Mouse (Mus musculus) cerebellum, adult 18-20 months (tissue): ENCODE measurements around the gene Pla2g16.

ENCODE experiments used
- DNase-seq, 2 experiments: peaks; one replicate each; pipeline ENCODE4 v3.0.0; 2021

The Pla2g16 gene

DNA sequence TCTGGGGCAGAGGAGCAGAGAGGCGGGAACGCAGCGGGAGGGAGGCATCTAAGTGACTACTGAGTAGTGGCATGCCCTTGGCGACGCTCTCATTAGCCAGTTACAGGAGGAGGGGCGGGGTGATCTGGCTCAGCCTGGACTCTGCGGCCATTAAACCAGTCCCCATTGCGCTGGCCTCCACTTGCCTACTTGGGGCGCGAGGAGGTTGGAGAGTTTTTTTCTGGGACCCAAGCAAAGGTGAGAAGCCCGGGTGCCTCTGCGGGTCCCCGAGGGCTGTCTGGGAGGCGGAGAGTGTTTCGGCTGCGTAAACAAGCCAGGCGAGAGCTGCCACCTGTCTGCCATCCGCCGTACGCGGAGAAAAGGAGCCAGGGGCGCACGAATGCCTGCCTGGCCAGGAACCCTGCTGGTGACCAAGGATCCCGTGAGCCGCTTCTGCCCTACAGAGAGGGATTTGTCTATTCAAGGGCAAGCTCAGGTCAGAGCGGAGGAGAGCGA, at the start of gene Pla2g16:
Pla2g16 (plus strand) TSS at position 132 of the 495 bp plus-strand sequence.
- peak; percentile 15 to 38 for DNase-seq

DNA sequence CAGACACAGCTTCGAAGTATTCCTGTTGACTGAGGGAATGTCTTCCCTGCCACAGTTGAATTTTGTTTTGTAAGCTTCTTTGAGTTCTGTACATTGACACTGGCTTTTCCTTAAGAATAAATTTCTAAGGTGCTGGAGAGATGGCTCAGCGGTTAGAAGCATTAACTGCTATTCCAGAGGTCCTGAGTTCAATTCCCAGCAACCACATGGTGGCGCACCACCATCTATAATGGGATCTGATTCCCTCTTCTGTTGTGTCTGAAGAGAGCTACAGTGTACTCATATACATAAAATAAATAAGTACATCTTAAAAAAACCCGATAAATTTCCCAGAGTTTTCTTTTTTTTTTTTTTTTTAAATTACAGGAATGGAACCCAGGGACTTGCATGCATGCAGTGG, 49.2 kb upstream of the Pla2g16 start:
- DNase-seq = no peak

DNA sequence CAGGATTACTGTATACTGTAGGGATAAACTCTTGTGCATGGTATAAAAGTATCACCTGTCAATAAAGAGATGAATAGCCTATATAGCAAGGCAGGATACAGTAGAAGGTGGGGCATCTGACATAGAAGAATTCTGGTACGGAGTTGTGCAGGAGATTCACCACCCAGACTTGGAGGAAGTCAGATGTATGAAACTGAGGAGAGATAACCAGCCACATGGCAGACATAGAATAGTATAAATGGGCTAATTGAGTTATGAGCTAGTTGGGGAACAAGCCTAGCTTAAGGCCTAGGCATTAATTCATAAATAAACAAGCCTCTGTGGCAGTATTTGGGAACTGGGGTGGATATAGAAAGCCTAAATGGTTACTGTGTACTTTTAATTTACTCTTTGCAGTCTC, 40.8 kb upstream of the Pla2g16 start:
- DNase-seq = no peak

DNA sequence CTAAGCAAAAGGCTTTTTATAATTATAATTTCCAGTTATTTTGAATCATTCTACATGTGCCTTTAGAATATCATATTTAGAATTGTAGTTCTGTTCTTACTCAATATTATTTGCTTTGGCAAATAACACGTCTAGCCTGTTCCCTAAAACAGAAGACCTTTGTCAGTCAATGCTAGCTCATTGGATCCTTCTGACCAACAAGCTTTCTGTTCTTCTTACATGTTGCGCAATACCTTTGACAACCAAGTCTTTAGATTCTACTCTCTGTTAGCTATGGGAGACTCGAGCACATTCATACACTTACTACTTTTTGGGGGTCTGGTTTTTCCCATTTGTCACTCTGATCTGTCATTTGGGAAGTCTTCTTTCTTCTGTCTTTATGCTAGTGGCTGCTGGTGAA, 35.6 kb upstream of the Pla2g16 start:
- DNase-seq = no peak

DNA sequence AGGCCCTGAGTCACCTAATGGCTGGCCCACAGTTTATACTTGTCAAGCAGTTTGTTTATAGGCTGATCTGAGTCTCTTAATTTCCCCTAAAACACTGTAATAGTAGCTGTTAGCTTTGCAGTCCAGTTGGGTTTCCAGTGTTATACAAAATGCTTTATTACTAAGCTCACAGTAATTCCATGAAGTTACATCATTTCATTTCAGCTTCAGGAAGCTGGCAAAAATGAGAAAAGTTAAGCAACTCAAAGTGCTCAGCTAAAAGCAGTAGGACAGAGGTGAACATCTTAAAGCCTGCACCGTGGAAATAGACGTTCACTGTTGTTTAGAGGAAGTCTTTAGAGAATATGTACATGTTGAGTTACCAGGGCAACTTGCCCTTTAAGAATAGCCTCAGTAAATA, 34.4 kb upstream of the Pla2g16 start:
- no peak for DNase-seq

DNA sequence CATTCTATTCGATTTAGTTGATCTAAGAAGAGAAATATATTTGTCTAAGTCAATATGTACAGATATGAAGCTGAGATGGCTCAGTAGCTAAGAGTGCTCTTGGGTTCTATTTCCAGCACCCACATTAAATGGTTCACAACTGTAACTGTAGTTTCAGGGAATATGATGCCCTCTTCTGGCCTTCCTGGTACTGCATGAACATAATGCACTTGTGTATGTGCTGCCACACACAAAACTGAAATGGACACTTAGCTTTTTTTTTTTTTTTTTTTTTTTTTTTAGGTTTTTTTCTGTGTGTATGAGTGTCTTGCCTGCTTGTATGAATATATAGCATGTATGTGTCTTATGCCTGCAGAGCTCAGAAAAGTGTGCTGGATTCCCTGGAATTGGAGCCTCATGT, 34.0 kb upstream of the Pla2g16 start:
- DNase-seq = no peak

DNA sequence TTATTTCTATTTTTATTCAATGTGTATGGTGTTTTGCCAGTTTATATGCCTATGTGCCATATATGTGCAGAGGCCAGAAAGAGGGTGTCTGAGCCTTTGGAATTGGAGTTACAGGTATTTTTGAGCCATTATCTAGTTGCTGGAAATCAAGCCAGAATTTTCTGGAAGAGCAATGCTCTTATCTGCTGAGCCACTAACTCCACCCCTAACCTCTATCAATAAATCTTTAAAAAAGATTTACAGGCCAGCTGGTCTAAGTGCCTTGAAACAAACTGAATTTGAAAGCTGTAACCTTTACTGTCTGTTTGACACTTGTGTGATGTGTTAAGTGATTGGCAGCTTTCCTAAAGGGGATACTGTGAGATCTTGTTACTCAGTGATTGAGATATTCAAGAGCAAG, 33.5 kb upstream of the Pla2g16 start:
- no peak for DNase-seq

DNA sequence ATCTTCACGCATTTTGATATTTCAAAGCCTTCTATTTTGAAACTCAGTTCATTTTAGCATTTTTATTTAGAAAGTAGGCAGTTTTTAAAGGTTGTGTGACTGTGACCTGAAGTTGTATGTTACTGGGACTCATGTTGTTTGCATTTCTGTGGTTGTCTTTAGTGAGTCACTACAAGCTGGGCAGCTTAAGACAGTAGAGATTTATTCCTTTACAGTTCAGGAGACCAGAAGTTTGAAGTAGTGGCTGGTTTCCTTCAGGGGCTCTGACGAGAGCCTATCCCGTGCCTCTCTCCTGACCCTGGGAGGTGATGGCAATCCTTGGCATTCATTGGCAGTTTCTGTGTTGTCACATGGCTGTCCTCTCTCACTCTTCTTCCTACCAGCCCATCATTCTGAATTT, 32.4 kb upstream of the Pla2g16 start:
- no peak for DNase-seq

DNA sequence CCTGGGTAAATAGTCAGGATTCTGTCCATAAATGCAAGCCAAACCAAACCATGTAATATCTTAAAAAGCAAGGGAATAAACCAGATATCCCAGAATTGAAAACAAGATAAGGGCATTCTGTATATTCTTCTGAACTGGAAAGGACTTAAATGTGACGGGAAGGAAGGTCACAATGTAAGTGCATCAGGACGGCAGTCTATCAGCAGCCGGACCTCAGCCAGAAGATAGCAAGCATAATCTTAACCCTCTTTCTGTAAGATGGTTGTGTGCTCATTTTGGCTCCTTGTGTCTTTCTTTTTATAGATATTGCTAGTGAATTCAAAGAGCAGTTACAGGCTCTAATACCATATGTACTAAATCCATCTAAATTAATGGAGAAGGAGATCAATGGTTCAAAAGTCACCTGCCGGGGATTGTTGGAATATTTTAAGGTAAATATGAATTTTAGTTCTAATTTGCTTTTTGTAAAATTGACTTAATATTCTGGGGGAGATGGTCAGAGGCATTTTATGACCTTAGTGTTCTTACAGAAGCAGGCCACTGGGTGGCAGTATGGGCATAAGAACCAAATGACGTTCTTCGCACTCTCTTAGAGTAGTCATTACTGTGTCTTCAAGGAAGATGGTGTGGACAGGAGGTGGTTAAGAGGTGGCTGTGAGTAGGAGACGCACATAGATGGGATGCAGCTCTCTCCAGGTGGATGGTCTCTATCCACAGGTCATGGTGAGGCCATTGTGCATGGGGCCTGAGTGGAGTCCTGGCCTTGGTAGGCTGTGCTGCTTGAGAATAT, 28.4 kb upstream of the Pla2g16 start:
- peak; percentile 49 for DNase-seq

DNA sequence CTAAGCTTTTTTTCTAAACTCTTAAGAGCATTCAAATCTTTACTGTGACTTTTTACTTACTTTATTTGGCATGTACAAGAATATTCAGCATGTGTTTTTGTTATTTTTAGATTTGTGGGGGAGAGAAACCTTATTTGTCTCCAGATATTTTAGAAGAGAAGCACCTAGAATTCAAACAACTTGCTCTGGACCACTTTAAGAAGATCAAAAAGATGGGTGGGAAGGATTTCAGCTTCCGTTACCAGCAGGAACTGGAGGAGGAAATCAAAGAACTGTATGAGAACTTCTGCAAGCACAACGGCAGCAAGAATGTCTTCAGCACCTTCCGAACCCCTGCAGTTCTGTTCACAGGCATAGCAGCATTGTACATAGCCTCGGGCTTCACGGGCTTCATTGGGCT, 25.4 kb upstream of the Pla2g16 start:
- DNase-seq = no peak

DNA sequence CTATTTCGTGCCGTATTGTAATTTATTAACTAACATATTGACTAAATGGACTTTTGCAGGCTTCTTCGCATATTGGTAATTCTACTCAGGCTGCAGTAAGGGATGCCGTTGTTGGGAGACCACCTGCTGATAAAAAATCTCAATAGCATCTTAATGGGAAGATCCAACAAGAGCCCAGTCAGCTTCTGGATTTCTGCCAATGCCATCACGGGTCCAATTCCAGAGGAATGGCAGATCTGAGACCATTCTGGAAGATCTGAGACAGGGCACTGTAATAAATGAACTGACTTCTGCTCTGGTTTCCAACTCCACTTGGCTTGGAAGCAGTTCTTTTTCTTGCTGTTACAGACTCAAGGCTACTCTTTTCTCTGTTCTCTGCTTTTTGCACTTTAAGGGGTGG, 23.4 kb upstream of the Pla2g16 start:
- DNase-seq = peak; percentile 19 to 27

DNA sequence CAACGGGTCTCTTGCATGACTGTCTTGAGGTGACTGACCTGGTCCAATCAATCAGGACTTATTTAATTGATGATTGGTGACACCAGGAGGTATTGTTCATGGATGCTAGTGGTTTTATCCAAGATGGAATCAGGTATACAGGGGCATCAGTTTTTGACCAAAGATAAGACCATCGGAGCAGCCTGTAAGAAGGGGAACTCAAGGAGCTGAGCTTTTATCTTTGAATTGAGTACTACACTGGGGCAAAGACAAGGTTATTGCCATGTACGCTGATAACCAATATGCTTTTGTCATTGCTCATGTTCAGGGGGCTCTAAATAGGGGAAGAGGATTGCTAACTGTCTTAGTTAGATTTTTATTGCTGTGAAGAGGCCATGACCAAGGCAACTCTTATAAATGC, 8.3 kb upstream of the Pla2g16 start:
- DNase-seq = no peak

DNA sequence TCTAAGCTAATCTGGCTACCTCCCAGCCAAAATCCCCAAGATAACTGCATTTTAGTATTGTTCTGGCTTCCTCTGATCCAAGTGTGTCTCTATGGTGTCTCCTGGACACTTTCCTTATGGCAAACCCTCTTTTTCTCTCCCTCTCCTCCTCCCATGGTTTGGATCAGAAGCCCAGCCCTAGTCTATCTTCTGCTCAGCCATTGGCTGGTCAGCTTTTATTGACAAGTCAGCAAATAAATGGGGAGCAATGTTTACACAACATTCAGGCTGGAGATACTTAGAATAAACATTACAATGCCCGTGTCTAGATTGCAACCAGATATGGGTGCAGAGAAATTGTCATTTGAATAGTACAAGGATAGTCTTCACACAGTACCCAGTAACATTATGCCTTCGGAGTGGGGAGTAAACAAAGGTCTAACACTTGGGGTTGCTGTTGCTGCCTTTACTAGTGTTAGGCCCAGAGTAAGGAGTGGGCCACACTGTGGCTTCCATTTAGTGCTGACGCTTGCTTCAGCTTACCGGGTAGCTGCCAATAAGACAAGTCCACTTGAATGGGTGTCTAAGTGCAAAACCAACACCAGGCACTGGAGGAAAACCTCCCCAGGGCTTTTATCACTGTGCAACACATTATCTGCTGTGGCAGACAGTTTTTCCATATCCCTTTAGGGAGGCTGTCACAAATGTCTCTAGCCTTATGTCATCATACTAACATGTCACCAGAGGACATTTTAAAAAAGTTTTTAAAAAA, 5.5 kb upstream of the Pla2g16 start:
- DNase-seq = no peak

DNA sequence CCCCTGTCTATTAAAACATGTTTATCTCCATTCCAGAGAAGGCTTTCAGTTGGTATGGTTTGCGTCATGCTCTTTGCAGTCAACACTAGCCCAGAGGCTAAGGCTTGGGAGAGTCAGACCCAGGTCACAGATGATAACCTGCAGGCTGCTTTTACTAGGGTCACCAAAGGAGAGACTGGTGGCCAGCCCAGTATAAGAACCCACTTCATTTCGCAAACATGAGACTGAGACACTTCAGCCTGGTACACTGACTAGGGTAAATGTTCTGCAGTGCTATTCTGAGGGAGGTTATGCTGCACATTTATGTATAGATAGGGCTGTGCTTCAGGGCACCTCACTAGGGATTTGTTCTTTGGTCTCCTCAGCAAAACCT, 5.0 kb upstream of the Pla2g16 start:
- DNase-seq = no peak

DNA sequence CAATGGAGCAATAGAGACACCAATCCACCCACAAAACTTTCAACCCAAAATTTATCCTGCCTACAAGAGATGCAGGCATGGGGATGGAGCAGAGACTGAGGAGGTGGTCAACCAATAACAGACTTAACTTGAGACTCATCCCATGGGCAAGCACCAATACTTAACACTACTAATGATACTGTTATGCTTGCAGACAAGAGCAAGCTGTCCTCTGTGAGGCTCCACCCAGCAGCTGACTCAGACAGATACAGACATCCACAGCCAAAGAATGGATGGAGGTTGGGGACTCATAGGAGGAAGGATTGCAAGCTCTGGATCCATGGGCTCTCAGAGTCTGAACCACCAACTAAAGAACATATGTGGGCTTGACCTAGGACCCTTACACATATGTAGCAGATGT, 3.8 kb upstream of the Pla2g16 start:
- no peak for DNase-seq

DNA sequence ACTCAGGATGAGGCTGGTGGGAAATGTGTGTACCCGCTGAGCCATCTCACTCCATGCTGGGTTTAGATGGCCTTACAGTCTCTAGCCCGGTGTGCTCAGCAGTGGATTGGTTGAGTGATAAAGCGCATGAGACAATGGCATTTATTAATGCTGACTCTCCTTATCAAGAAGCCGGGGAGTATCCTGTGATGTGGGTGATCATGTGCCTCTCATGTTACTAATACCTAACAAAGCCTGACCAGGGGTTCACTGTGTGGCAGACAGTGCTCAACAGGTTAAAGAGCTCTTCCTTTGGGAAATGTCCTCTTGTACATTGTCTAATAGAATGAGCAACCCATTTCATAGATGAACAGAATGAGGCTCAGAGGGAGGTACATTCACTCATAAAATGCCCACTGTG, 2.4 kb upstream of the Pla2g16 start:
- no peak for DNase-seq

DNA sequence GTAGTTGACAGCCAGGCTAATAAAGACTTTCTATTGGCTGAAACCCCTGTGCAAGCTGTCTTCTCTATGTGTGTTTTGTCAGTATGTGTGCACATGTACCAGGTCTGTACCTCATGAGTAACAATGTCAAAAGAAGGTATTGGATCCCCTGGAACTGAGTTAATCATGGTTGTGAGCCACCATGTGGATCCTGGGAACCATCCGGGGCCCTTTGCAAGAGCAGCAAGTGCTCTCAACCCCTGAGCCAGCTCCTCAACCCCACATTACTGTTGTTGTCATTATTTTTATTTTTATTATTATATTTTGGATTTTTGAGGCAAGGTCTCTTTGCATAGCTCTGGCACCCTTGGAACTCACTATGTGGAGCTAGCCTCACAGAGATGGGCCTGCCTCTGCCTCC, 618 bp upstream of the Pla2g16 start:
- DNase-seq = no peak

DNA sequence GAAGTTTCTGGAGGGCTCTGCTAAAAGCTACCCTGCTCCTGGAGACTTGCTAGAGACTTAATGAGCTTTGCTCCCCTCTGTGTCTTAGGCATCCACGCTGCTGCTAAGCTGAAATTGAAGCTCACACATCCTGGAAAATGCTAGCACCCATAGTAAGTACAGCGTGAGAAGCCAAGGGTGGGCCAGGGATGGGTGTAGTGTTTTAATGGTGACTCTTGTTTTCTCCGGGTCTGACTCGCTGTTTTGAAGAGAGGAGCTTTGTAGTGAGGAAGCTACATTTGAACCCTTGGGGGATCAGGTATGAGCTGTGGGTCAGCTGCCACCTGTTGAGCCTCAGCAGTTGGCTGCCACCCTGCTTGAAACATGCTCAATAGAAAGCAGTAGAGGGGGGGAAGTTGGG, 585 bp downstream of the Pla2g16 start:
- DNase-seq = no peak

DNA sequence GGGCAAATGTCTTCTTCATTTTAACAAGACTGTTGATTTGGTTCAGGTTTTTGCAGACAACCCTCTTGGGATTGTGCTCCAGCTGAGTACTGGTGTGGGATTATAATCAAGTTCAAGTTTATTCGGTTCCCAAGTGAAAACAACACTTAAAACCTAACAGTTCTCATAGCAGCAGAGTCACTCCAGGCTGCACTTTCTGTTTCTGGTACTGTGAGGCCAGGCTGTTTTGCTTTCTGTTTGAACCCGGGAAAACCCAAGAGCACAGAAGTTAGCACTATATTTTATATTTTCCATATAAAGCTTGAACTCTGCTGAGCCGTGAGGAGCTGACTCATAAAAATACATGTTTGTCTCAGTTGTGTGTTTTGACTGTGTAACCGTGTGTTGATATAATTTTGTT, 1.4 kb downstream of the Pla2g16 start:
- DNase-seq = no peak

DNA sequence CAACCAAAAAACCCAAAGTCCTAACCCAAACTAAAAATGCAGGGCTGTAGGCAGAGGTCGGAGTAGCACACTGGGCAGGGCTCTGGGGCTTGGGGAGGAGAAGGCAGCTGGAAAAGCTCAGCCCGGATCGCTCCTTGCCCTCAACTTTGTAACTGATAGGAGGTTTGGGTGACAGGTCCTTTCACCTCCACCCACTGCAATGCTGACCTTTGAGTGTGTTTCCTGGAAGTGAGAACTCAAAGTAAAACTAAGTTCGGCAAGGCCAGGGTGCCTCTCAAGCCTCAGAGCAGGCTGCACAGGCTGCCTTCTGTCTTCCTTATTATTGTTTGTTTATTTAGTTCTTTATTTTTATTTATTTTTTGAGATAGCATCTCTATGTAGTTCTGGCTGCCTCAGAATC, 2.7 kb downstream of the Pla2g16 start:
- DNase-seq = no peak

DNA sequence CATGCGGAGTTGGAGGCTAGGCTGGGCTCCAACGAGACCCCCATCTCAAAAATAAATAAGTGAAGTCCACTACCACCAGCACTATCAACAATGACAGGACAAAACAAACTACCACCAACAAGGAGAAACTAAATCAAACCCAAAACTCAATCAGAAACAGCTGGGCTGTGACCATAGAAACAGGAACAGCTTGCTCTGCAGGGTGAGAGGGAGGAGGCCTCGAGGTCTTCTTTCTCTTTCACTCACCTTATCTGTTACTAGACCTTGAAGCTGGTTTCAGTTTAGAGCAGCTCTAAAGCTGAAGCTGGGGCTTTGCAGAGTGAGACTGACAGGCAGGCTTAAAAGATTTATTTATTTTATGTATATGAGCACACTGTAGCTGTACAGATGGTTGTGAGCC, 4.2 kb downstream of the Pla2g16 start:
- DNase-seq = no peak

DNA sequence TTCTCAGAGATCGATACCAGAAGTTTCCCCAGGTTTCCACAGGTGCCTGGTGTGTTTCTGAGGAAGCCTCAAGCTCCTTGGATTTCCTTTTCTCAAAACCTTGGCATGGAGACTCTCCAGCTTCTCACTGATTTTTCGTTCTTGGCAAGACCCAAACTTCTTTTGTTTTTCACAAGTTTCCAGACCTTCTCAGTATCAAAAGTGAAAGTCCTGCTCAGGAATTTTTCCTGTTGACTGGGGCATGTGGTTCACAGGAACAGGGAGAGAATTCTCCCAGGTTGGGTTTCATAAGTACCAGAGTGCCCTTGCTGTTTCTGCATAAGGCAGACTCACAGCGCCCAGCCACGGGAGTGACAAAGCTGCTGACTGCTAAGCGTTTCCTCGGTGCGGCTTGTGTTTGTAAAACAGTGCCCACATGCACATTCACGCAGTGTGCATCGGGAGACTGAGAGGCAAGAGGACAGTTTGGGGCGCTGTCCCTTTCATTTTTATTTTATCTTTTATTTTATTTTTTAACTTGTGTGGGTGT, 5.4 kb downstream of the Pla2g16 start:
- DNase-seq = no peak

DNA sequence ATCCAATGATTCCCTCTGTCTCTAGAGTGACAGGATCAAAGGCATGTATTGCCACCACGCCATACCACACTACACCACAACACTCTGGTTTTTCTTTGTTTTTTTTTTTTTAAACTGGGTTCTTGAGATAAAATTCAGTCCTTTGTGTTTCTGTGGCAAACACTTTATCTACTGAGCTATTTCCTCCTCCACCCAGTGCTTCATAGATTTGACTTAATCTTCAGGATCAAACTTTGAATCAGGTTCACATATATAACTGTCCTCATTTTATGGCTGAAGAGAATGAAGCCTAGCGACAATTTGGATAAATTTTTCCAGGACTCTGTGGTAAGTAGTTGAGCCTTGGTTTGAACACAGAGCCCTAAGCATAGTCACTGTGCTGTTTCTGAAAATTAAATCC, 6.4 kb downstream of the Pla2g16 start:
- DNase-seq = no peak

DNA sequence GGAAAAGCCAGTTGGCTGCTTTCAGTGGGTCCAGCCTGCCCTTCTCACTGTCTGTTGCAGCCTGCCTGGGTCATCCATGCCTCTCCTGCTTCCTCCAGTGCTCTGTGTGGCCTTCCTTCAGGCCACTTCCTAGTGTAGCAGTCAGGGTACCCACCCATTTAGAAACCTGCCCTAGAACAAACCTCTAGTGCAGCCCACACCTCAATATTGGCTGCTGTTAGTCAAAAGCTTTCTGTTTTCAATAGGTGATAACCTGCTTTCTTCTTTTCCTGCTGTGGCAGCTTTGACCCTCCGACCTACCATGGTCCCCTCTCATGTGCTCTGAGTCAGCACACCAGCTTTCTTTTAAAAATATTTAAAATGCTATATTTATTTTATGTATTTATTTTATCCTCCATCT, 7.2 kb downstream of the Pla2g16 start:
- DNase-seq = no peak
